Comparison of ENCODE assay signal across 14 mouse cellular contexts in genomic region chr2:31109960-31110548, GRCm38 (mm10). TPM values are rescaled to one million over a fixed set of nuclear protein-coding genes. Genes with fewer than 3 reads are reported as not detected.
A peak's percentile ranks its signal among the peaks of the same experiment; 100 is the strongest.
DNase-seq lines count a peak whose midpoint lies in the region; ATAC-seq and TF ChIP-seq lines count a peak whose summit lies in the region.
"Had no signal": no experiment of that assay in that cellular context is flagged by ENCODE, and none has a peak within 500 bp of the region (broad histone marks: within the 10 kb centered on the region; RNA-seq: fewer than 3 reads in every experiment).

No protein-coding gene starts in this region.

- WGBS in heart, embryonic 13.5 days, result 46% methylated on average over 12 of the region's 12 CpGs
- 49% methylated on average over 12 of the region's 12 CpGs for WGBS in limb, embryonic 14.5 days
- WGBS in intestine, embryonic 16.5 days, result 74% methylated on average over 12 of the region's 12 CpGs

- no peaks in the 10 kb centered on the region for H3K27me3 ChIP-seq in heart, embryonic 13.5 days (replicated peaks)
- no peaks in the 10 kb centered on the region for H3K27me3 ChIP-seq in limb, embryonic 14.5 days (ENCODE audit: control insufficient read depth, insufficient read depth, low read length)
- no peaks in the 10 kb centered on the region for H3K27me3 ChIP-seq in intestine, embryonic 16.5 days (replicated peaks; ENCODE audit: control insufficient read depth, insufficient read depth, low read length)
- H3K27me3 ChIP-seq: hindbrain, embryonic 13.5 days; midbrain, embryonic 12.5 days had no signal

- H3K9ac ChIP-seq in heart, embryonic 13.5 days, result peak overlapping the region; percentile 47; the same call in 1 of the 2 replicates
- H3K9ac ChIP-seq in limb, embryonic 14.5 days (ENCODE audit: low read depth, low read length, severe bottlenecking), result no peak overlapping the region
- H3K9ac ChIP-seq in intestine, embryonic 16.5 days (ENCODE audit: low read depth, low read length), result no peak overlapping the region
- H3K9ac ChIP-seq: hindbrain, embryonic 13.5 days; midbrain, embryonic 12.5 days had no signal

- H3K9me3 ChIP-seq in heart, embryonic 13.5 days, result no peaks in the 10 kb centered on the region
- no peaks in the 10 kb centered on the region for H3K9me3 ChIP-seq in limb, embryonic 14.5 days (ENCODE audit: control insufficient read depth, low read length)
- H3K9me3 ChIP-seq in intestine, embryonic 16.5 days (ENCODE audit: control insufficient read depth, low read length), result no peaks in the 10 kb centered on the region
- H3K9me3 ChIP-seq: hindbrain, embryonic 13.5 days; midbrain, embryonic 12.5 days had no signal

- TF ChIP-seq POLR2A in limb, embryonic 14.5 days (IDR thresholded peaks at IDR 0.05; ENCODE audit: borderline replicate concordance, extremely low read depth, insufficient read depth, insufficient read length), result no peak

- H3K4me3 ChIP-seq in heart, embryonic 13.5 days, result no peak overlapping the region
- no peak overlapping the region for H3K4me3 ChIP-seq in limb, embryonic 14.5 days (replicated peaks; ENCODE audit: low read length)
- H3K4me3 ChIP-seq in intestine, embryonic 16.5 days (ENCODE audit: low read length), result no peak overlapping the region
- H3K4me3 ChIP-seq: hindbrain, embryonic 13.5 days; midbrain, embryonic 12.5 days had no signal

- no peak for DNase-seq in heart, postnatal 25 days (ENCODE audit: low spot score)
- DNase-seq in right cerebral cortex, postnatal 36 days (ENCODE audit: low spot score in 2 of 2), result peak; percentile 31 to 32
- DNase-seq in right cerebral cortex, postnatal 14 days, result no peak
- DNase-seq in limb, embryonic 14.5 days (ENCODE audit: low spot score), result no peak
- DNase-seq in ovary, postnatal 36 days (ENCODE audit: low spot score), result no peak
- DNase-seq: adrenal gland, postnatal 14 days; kidney, adult 18-20 months; kidney, postnatal 4 days; lung, adult 2 months; thymus, adult 2 months had no signal

- intact Hi-C loops in heart, postnatal 25 days (cut with DNase I), result no loop called here

- H3K27ac ChIP-seq in heart, embryonic 13.5 days (replicated peaks), result peak overlapping the region; percentile 25; the same call in 1 of the 2 replicates
- H3K27ac ChIP-seq in limb, embryonic 14.5 days (replicated peaks; ENCODE audit: low read depth, low read length), result peak overlapping the region; percentile 70; the same call in 1 of the 2 replicates
- H3K27ac ChIP-seq in intestine, embryonic 16.5 days (ENCODE audit: low read length), result no peak overlapping the region
- H3K27ac ChIP-seq: hindbrain, embryonic 13.5 days; midbrain, embryonic 12.5 days had no signal

- no peak for ATAC-seq in heart, embryonic 13.5 days (ENCODE audit: extremely low read depth, insufficient number of reproducible peaks, low FRiP score, low TSS enrichment)
- ATAC-seq in limb, embryonic 14.5 days (ENCODE audit: low FRiP score, low read depth), result no peak
- no peak for ATAC-seq in intestine, embryonic 16.5 days

- H3K4me2 ChIP-seq in heart, embryonic 13.5 days, result peak overlapping the region; percentile 30
- no peak overlapping the region for H3K4me2 ChIP-seq in limb, embryonic 14.5 days (replicated peaks; ENCODE audit: low read depth, low read length, severe bottlenecking)
- no peak overlapping the region for H3K4me2 ChIP-seq in intestine, embryonic 16.5 days (ENCODE audit: low read depth, low read length)
- H3K4me2 ChIP-seq: hindbrain, embryonic 13.5 days; midbrain, embryonic 12.5 days had no signal

- H3K4me1 ChIP-seq in heart, embryonic 13.5 days, result peaks cover 61% of the 10 kb centered on the region
- peaks cover 19% of the 10 kb centered on the region for H3K4me1 ChIP-seq in limb, embryonic 14.5 days (ENCODE audit: control insufficient read depth, insufficient read depth, low read length)
- H3K4me1 ChIP-seq in intestine, embryonic 16.5 days (ENCODE audit: control insufficient read depth, insufficient read depth, low read length), result peaks cover 32% of the 10 kb centered on the region

- peaks cover 5% of the 10 kb centered on the region for H3K36me3 ChIP-seq in heart, embryonic 13.5 days
- no peaks in the 10 kb centered on the region for H3K36me3 ChIP-seq in limb, embryonic 14.5 days (ENCODE audit: control insufficient read depth, insufficient read depth, low read length)
- H3K36me3 ChIP-seq in intestine, embryonic 16.5 days (ENCODE audit: control insufficient read depth, insufficient read depth, low read length), result no peaks in the 10 kb centered on the region
- H3K36me3 ChIP-seq: hindbrain, embryonic 13.5 days; midbrain, embryonic 12.5 days had no signal

RNA-seq across cellular contexts. Expression of gene Fnbp1, which starts 31.8 kb away (rescaled TPM):
- 17.6 and 18.7 TPM in 2 replicates for polyA plus RNA-seq in heart, embryonic 13.5 days (2015; fragmentation: Nextera tagmentation; extraction: Ambion mirVana)
- total RNA-seq in heart, postnatal 25 days (2021), result 10 to 100 TPM; 50.0 to 53.4 TPM
- 40.8 and 41.5 TPM in 2 replicates for polyA plus RNA-seq in limb, embryonic 14.5 days (2012; rRNA removed)
- 25.6 and 26.6 TPM in 2 replicates for polyA plus RNA-seq in limb, embryonic 14.5 days (2014; fragmentation: Nextera tagmentation; extraction: Ambion mirVana)
- 19.0 and 21.1 TPM in 2 replicates for polyA plus RNA-seq in intestine, embryonic 16.5 days (2015; fragmentation: Nextera tagmentation; extraction: Ambion mirVana)

RNA-seq across cellular contexts. Expression of gene Gpr107, which starts 42.1 kb away (rescaled TPM):
- polyA plus RNA-seq in heart, embryonic 13.5 days (2015; fragmentation: Nextera tagmentation; extraction: Ambion mirVana), result 29.7 and 34.8 TPM in 2 replicates
- total RNA-seq in heart, postnatal 25 days (2021), result 10 to 100 TPM; 33.1 to 35.1 TPM
- polyA plus RNA-seq in limb, embryonic 14.5 days (2012; rRNA removed), result 34.5 and 37.0 TPM in 2 replicates
- polyA plus RNA-seq in limb, embryonic 14.5 days (2014; fragmentation: Nextera tagmentation; extraction: Ambion mirVana), result 25.1 and 28.6 TPM in 2 replicates
- 30.4 and 32.5 TPM in 2 replicates for polyA plus RNA-seq in intestine, embryonic 16.5 days (2015; fragmentation: Nextera tagmentation; extraction: Ambion mirVana)

Comparison
In these comparisons a context has a peak if more than half of its experiments do, and no peak if none do; other contexts are left out.
1. DNase-seq: peak in right cerebral cortex, postnatal 36 days (2 of 2); none in heart, postnatal 25 days (single experiment), right cerebral cortex, postnatal 14 days (single experiment), limb, embryonic 14.5 days (single experiment) and ovary, postnatal 36 days (single experiment).